Mouse (Mus musculus): ENCODE data around the gene 5031410I06Rik.

GRCm38 (mm10) chr5:26142891-26143290 is 37.7 kb upstream of the 5031410I06Rik start:
- TF ChIP-seq CTCF (IDR thresholded peaks at IDR 0.05; ENCODE audit: low read depth) = no peak
- TF ChIP-seq EP300 (IDR thresholded peaks at IDR 0.05; ENCODE audit: low read depth) = no peak
